Mouse (Mus musculus) CH12.LX (cell line): Measurements from ENCODE around the gene Bcas3. TPM values are rescaled to one million over a fixed set of nuclear protein-coding genes. Genes with fewer than 3 reads are reported as not detected.

Experiments
- DNase-seq: peaks from one replicate; pipeline ENCODE4 v3.0.0-alpha.2; 2013; ENCODE audit errors: extremely low read depth
- H3K27ac ChIP-seq: 2 replicates; pipeline ENCODE4 v1.5.1; 2012; ENCODE audit warnings: low read depth, mild to moderate bottlenecking, control low read depth, moderate library complexity; ENCODE audit not compliant: insufficient read depth
- H3K27me3 ChIP-seq: replicated peaks from 2 replicates; pipeline ENCODE3; 2012; ENCODE audit warnings: inconsistent platforms
- H3K36me3 ChIP-seq, 2 experiments: replicated peaks in 1 of 2; 2 replicates each; pipeline versions ENCODE3 to v1.6.1; 2012; ENCODE audit warnings: inconsistent platforms in 1 of 2, low read length in 1 of 2, mild to moderate bottlenecking in 1 of 2, mixed read lengths in 1 of 2, moderate library complexity in 1 of 2; ENCODE audit not compliant: control insufficient read depth in 1 of 2, insufficient read depth in 1 of 2
- H3K4me1 ChIP-seq, 2 experiments: 2 replicates each; pipeline ENCODE4 v1.6.1; 2012; ENCODE audit warnings: inconsistent platforms in 1 of 2, moderate library complexity in 1 of 2; ENCODE audit not compliant: insufficient read depth in 2 of 2, control insufficient read depth in 1 of 2
- H3K4me2 ChIP-seq: 2 replicates; pipeline ENCODE4 v1.6.1; 2012; ENCODE audit warnings: low read depth, mild to moderate bottlenecking, control low read depth; ENCODE audit not compliant: poor library complexity, insufficient read depth, severe bottlenecking
- H3K4me3 ChIP-seq, 3 experiments: fragments of 150-350 bp in 1 of 3; sonication (generic) in 1 of 3; replicated peaks in 1 of 3; 2 replicates each; pipeline versions ENCODE3 to v1.5.1; 2011 to 2012; ENCODE audit warnings: low read depth in 2 of 3, low read length in 2 of 3, mild to moderate bottlenecking in 2 of 3, moderate library complexity in 2 of 3, control low read depth in 1 of 3, improper control_type of control experiment in 1 of 3, inconsistent platforms in 1 of 3, mixed read lengths in 1 of 3; ENCODE audit not compliant: poor library complexity in 1 of 3
- H3K79me2 ChIP-seq: replicated peaks from 2 replicates; pipeline ENCODE4 v1.6.1; 2012; ENCODE audit warnings: mild to moderate bottlenecking, moderate library complexity; ENCODE audit not compliant: control insufficient read depth, poor library complexity, insufficient read depth, severe bottlenecking; ENCODE audit errors: extremely low read depth
- H3K9ac ChIP-seq: 2 replicates; pipeline ENCODE4 v1.6.1; 2012; ENCODE audit warnings: low read depth, mild to moderate bottlenecking, control low read depth, moderate library complexity; ENCODE audit not compliant: insufficient read depth
- H3K9me3 ChIP-seq: replicated peaks from 2 replicates; pipeline ENCODE3; 2012; ENCODE audit warnings: low read length, inconsistent platforms, mixed read lengths
- BHLHE40 ChIP-seq: IDR thresholded peaks from 2 replicates; pipeline ENCODE4 v1.6.1; 2011; ENCODE audit warnings: mild to moderate bottlenecking, low read depth, low read length, improper control_type of control experiment
- CHD1 ChIP-seq: IDR thresholded peaks from 2 replicates; pipeline ENCODE4 v1.6.1; 2012; ENCODE audit warnings: low read depth, low read length, improper control_type of control experiment, inconsistent platforms
- CHD2 ChIP-seq: IDR thresholded peaks from 2 replicates; pipeline ENCODE4 v1.6.1; 2011; ENCODE audit warnings: low read length, improper control_type of control experiment
- CTCF ChIP-seq, 2 experiments: IDR thresholded peaks in 1 of 2; conservative IDR thresholded peaks in 1 of 2; 2 replicates each; pipeline ENCODE4 v1.5.1; 2011 to 2012; ENCODE audit warnings: low read depth in 2 of 2, low read length in 2 of 2, improper control_type of control experiment in 1 of 2, inconsistent platforms in 1 of 2, mild to moderate bottlenecking in 1 of 2, moderate library complexity in 1 of 2
- E2F4 ChIP-seq: IDR thresholded peaks from 2 replicates; pipeline ENCODE4 v1.6.1; 2011; ENCODE audit warnings: low read depth, low read length, improper control_type of control experiment; ENCODE audit not compliant: insufficient replicate concordance
- ELF1 ChIP-seq: IDR thresholded peaks from 2 replicates; pipeline ENCODE4 v1.6.1; 2014; ENCODE audit warnings: low read depth, mild to moderate bottlenecking, inconsistent platforms, low read length, improper control_type of control experiment
- ETS1 ChIP-seq: conservative IDR thresholded peaks from 2 replicates; pipeline ENCODE4 v1.6.1; 2012; ENCODE audit warnings: low read depth, mild to moderate bottlenecking, inconsistent platforms, low read length, improper control_type of control experiment, moderate library complexity
- IRF4 ChIP-seq: IDR thresholded peaks from 2 replicates; pipeline ENCODE4 v1.6.1; 2014; ENCODE audit warnings: low read depth, mild to moderate bottlenecking, inconsistent platforms, low read length, improper control_type of control experiment
- JUN ChIP-seq: IDR thresholded peaks from 2 replicates; pipeline ENCODE4 v1.6.1; 2011; ENCODE audit warnings: low read depth, mild to moderate bottlenecking, low read length, improper control_type of control experiment, moderate library complexity; ENCODE audit not compliant: insufficient read depth
- JUND ChIP-seq: conservative IDR thresholded peaks from 2 replicates; pipeline ENCODE4 v1.6.1; 2011; ENCODE audit warnings: low read depth, low read length, improper control_type of control experiment
- MAFK ChIP-seq: IDR thresholded peaks from 2 replicates; pipeline ENCODE4 v1.6.1; 2011; ENCODE audit warnings: low read length, improper control_type of control experiment; ENCODE audit not compliant: insufficient replicate concordance
- MAX ChIP-seq: IDR thresholded peaks from 2 replicates; pipeline ENCODE4 v1.6.1; 2011; ENCODE audit warnings: low read length, improper control_type of control experiment
- MAZ ChIP-seq: IDR thresholded peaks from 2 replicates; pipeline ENCODE4 v1.6.1; 2012; ENCODE audit warnings: low read depth, mild to moderate bottlenecking, inconsistent platforms, low read length, improper control_type of control experiment, moderate library complexity
- MXI1 ChIP-seq: IDR thresholded peaks from 2 replicates; pipeline ENCODE4 v1.6.1; 2011; ENCODE audit warnings: mild to moderate bottlenecking, low read depth, low read length, improper control_type of control experiment
- MYC ChIP-seq: IDR thresholded peaks from 2 replicates; pipeline ENCODE4 v1.6.1; 2011; ENCODE audit warnings: low read depth, mild to moderate bottlenecking, improper control_type of control experiment, low read length
- NELFE ChIP-seq: IDR thresholded peaks from 2 replicates; pipeline ENCODE4 v1.6.1; 2011; ENCODE audit warnings: low read depth, low read length, improper control_type of control experiment
- PAX5 ChIP-seq: IDR thresholded peaks from 2 replicates; pipeline ENCODE4 v1.6.1; 2012; ENCODE audit warnings: low read length, inconsistent platforms, mixed read lengths
- POLR2A ChIP-seq: IDR thresholded peaks from 2 replicates; pipeline ENCODE4 v1.6.1; 2011; ENCODE audit warnings: low read depth, mild to moderate bottlenecking, improper control_type of control experiment, low read length
- RAD21 ChIP-seq: IDR thresholded peaks from 2 replicates; pipeline ENCODE4 v1.6.1; 2011; ENCODE audit warnings: low read depth, mild to moderate bottlenecking, low read length, improper control_type of control experiment, moderate library complexity
- RCOR1 ChIP-seq: conservative IDR thresholded peaks from 2 replicates; pipeline ENCODE4 v1.6.1; 2012; ENCODE audit warnings: low read depth, mild to moderate bottlenecking, inconsistent platforms, low read length, improper control_type of control experiment
- SIN3A ChIP-seq: IDR thresholded peaks from 2 replicates; pipeline ENCODE4 v1.6.1; 2012; ENCODE audit warnings: low read length, improper control_type of control experiment, inconsistent platforms
- SMC3 ChIP-seq: IDR thresholded peaks from 2 replicates; pipeline ENCODE4 v1.6.1; 2011; ENCODE audit warnings: low read depth, low read length, improper control_type of control experiment
- UBTF ChIP-seq: IDR thresholded peaks from 2 replicates; pipeline ENCODE4 v1.6.1; 2012; ENCODE audit warnings: low read depth, mild to moderate bottlenecking, inconsistent platforms, low read length, improper control_type of control experiment, moderate library complexity
- USF1 ChIP-seq: IDR thresholded peaks from 2 replicates; pipeline ENCODE4 v1.6.1; 2014; ENCODE audit warnings: low read depth, mild to moderate bottlenecking, inconsistent platforms, low read length, improper control_type of control experiment
- USF2 ChIP-seq: conservative IDR thresholded peaks from 2 replicates; pipeline ENCODE4 v1.6.1; 2011; ENCODE audit warnings: low read depth, low read length, improper control_type of control experiment
- ZC3H11A ChIP-seq: IDR thresholded peaks from 2 replicates; pipeline ENCODE4 v1.6.1; 2012; ENCODE audit warnings: low read depth, mild to moderate bottlenecking, inconsistent platforms, low read length, improper control_type of control experiment
- ZMIZ1 ChIP-seq: IDR thresholded peaks from 2 replicates; pipeline ENCODE4 v1.6.1; 2012; ENCODE audit warnings: low read depth, mild to moderate bottlenecking, inconsistent platforms, low read length, improper control_type of control experiment
- ZNF384 ChIP-seq: IDR thresholded peaks from 2 replicates; pipeline ENCODE4 v1.6.1; 2012; ENCODE audit warnings: low read depth, low read length, improper control_type of control experiment, inconsistent platforms
- dilution Hi-C: fragments of 300-500 bp; cut with MboI; formaldehyde crosslinking; loops from 2 replicates; pipeline ENCODE4 v1.14.3; 2020; ENCODE audit warnings: low sequenced_read_pairs; ENCODE audit not compliant: extremely low pct_unique_long_range_greater_than_20kb, extremely low pct_ligation_motif_present
- in situ Hi-C: fragments of 300-500 bp; cut with MboI; formaldehyde crosslinking; loops from 3 replicates; pipeline ENCODE4 v1.14.3; 2019; ENCODE audit warnings: low sequenced_read_pairs, low pct_ligation_motif_present, low pct_unique_long_range_greater_than_20kb, mixed read lengths
- polyA plus RNA-seq: library from polyadenylated mRNA; unstranded; fragments of >175 nt; gene quantifications from 2 replicates; pipeline ENCODE4 v1.2.1, GENCODE M21; 2012; ENCODE audit warnings: low read depth; ENCODE audit not compliant: insufficient read length
- total RNA-seq, 2 experiments: library from RNA; depleted of rRNA; stranded (reverse); fragments of 300-350 nt in 1 of 2; fragments of >200 nt in 1 of 2; gene quantifications; 2 replicates each; pipeline ENCODE4 v1.2.3; 2012 to 2014

Bcas3 gene
- total and polyA plus RNA-seq, 3 experiments = 8.2 to 21.3 (median 9.7) TPM

DNA sequence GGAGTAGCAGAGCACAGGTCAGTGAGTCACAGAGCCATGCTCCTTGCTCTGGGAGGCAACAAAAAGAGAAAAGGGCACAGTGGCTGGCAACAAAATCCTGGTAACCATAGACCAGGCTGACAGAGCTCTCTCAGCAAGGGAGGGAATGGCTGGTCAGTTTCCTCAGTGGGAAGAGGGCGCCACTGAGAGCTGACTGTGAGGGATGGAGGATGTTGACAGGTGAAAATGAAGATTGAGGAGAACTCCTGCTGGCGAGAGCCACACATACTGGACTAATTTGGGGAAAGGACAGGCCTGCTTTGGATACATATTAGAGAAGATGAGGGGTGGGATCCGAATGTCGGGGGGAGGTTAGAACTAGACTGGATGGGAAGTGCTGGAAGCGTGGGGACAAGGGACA is 272.2 kb downstream of the Bcas3 start:
- no peak for DNase-seq
- H3K27me3 ChIP-seq = no peaks in the 10 kb centered on the region
- no peaks in the 10 kb centered on the region for H3K79me2 ChIP-seq
- no peaks in the 10 kb centered on the region for H3K9me3 ChIP-seq
- in situ Hi-C loops = no loop called here
- H3K4me3 ChIP-seq = no peak overlapping the region
- TF ChIP-seq SIN3A = no peak
- TF ChIP-seq JUN = no peak
- TF ChIP-seq MXI1 = no peak
- TF ChIP-seq NELFE = no peak
- no peak for TF ChIP-seq USF1
- no peak for TF ChIP-seq CHD1
- TF ChIP-seq ZNF384 = no peak
- TF ChIP-seq MAFK = no peak
- TF ChIP-seq E2F4 = no peak
- no peak for TF ChIP-seq MAX
- TF ChIP-seq RCOR1 = no peak
- TF ChIP-seq MAZ = no peak
- TF ChIP-seq ZC3H11A = no peak
- no peak for TF ChIP-seq RAD21
- TF ChIP-seq PAX5 = no peak
- no peak for TF ChIP-seq MYC
- no peak for TF ChIP-seq POLR2A
- no peak for TF ChIP-seq ELF1
- TF ChIP-seq JUND = no peak
- TF ChIP-seq USF2 = no peak
- TF ChIP-seq, all 38 proteins: peak for 0
- Histone ChIP-seq H3K4me2 (no peak overlapping the region), H3K36me3 (no peaks in the 10 kb centered on the region), H3K27ac (no peak overlapping the region), H3K4me1 (no peaks in the 10 kb centered on the region), H3K9ac (no peak overlapping the region)
- dilution Hi-C loops = no loop called here

- no peaks in the 10 kb centered on the region for H3K79me2 ChIP-seq
- H3K36me3 ChIP-seq = no peaks in the 10 kb centered on the region
- H3K27ac ChIP-seq = no peak overlapping the region
- no peak overlapping the region for H3K9ac ChIP-seq
- no peaks in the 10 kb centered on the region for H3K27me3 ChIP-seq
- no peaks in the 10 kb centered on the region for H3K9me3 ChIP-seq
- dilution Hi-C loops = no loop called here
- peak; percentile 25 for DNase-seq
- H3K4me3 ChIP-seq = no peak overlapping the region
- no peaks in the 10 kb centered on the region for H3K4me1 ChIP-seq
- in situ Hi-C loops = no loop called here
- no peak overlapping the region for H3K4me2 ChIP-seq
- TF ChIP-seq CTCF (conservative IDR thresholded peaks at IDR 0.05 in 1 of 2, IDR thresholded peaks at IDR 0.05 in 1 of 2; ENCODE audit: low read depth in 2 of 2, low read length in 2 of 2) (peak; percentile 53 to 71), BHLHE40 (no peak), SMC3 (0 out of 2 replicates have a peak, but pooled peaks have one; percentile 14), JUN (no peak), ZNF384 (no peak), CHD2 (no peak), RCOR1 (no peak), RAD21 (peak; percentile 7), ETS1 (no peak), MXI1 (no peak), IRF4 (no peak), UBTF (no peak), ZMIZ1 (no peak)
Observed at GRCm38 (mm10) chr11:85626846-85627245, 273.9 kb downstream of the Bcas3 start.
